Mouse (Mus musculus): ENCODE results near the gene Accsl.

GRCm38 (mm10) chr2:93869107-93869600, at the start of gene Accsl:
- TF ChIP-seq CTCF (conservative IDR thresholded peaks at IDR 0.05; ENCODE audit: insufficient read depth, insufficient read length, low read depth, low read length) = no peak
- no peak for TF ChIP-seq POLR2A (IDR thresholded peaks at IDR 0.05; ENCODE audit: low read depth, low read length)

Data from kidney, adult 2 months (tissue).